Mouse (Mus musculus) testis, adult 2 months (tissue): ENCODE measurements around the gene Pakap.

Experiments
- CTCF ChIP-seq: fragments of 200-500 bp; IDR thresholded peaks from 2 replicates; pipeline ENCODE4 v1.5.1; 2012; ENCODE audit warnings: low read depth, mild to moderate bottlenecking, inconsistent platforms, low read length, moderate library complexity; ENCODE audit not compliant: control insufficient read depth, insufficient read depth, insufficient replicate concordance
- POLR2A ChIP-seq: fragments of 200-500 bp; IDR thresholded peaks from 2 replicates; pipeline ENCODE4 v1.6.1; 2012; ENCODE audit warnings: low read depth, mild to moderate bottlenecking, inconsistent platforms, low read length, moderate library complexity; ENCODE audit not compliant: control insufficient read depth

- TF ChIP-seq CTCF (no peak), POLR2A (no peak)
Measured at GRCm38 (mm10) chr4:57861856-57862255, 293.9 kb downstream of the Pakap start.
